Mouse (Mus musculus) layer of hippocampus, adult 18-20 months (tissue): Measurements from ENCODE around the gene Vim. TPM values are rescaled to one million over a fixed set of nuclear protein-coding genes. Genes with fewer than 3 reads are reported as not detected.
"Not testable (repeated sequence)": the region's sequence is repeated elsewhere in the genome, so short reads cannot be mapped to it uniquely, and the experiment has no call there.

ENCODE experiments used
- DNase-seq, 2 experiments: peaks; one replicate each; pipeline ENCODE4 v3.0.0; 2022; ENCODE audit warnings: low spot score in 2 of 2
- total RNA-seq, 2 experiments: library from RNA; stranded (reverse); gene quantifications; 2 replicates each; pipeline ENCODE4 v1.2.3; 2021

The Vim gene
- total RNA-seq, 2 experiments from 2014 or later, result 58.9 to 60.6 TPM

DNA sequence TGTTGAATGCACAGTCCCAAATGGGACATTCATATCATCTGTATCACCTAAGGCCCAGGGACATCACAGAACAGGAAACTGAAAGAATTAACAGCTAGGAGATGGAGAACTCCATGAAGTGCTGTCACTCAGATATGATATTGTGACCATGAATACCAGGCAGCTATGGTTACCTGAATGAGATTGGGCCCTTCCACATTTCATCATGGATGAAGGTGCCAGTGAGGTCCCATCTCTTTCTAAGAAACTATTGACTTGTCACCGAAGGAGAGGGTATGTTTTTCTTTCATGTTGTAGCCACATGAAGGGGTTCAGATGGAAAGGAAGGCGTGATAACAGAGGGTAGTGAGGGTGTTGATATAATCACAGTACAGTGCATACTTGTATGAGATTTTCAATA lies 13.3 kb upstream of the Vim start:
- no peak for DNase-seq

DNA sequence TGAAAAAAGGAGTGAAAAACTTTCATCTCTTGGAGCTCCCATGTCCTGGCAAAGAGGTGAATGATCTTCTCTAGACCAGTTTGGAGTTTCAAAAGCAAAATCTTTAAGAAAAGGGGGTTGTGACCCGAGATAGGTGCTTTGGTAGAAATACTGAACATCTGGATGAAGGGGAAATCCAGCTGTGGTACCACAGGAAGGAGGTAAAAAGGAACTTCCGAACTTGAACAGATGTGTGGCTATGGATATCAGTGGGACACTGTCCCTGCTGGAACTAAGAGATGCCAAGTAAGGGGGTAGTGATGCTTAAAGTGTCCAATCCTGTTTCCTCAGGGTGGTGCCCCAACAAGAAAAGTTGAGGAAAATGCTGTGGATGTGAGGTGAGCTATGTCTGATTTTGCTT lies 3.6 kb upstream of the Vim start:
- DNase-seq, result no peak

DNA sequence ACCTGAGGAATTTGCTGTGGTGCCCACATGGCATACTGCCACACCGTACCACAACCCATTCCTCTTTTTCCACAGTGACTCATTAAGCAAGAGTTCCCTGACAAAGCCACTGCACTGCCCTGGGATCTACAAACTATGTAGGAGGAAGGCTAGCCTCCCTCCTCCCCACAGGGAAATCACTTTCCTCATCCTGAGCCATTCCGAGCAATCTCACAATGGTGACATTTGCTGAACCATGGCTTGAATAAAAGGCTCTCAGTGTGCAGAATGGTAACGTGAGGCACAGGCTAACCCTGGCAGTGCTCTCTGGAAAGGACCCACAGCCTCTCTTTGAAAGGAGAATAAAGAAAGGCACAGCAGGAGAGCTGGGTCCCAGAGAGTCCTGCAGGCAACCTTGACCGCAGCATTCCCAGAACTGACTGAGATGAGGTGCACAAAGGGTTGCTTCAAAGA lies 1.6 kb upstream of the Vim start:
- no peak for DNase-seq

DNA sequence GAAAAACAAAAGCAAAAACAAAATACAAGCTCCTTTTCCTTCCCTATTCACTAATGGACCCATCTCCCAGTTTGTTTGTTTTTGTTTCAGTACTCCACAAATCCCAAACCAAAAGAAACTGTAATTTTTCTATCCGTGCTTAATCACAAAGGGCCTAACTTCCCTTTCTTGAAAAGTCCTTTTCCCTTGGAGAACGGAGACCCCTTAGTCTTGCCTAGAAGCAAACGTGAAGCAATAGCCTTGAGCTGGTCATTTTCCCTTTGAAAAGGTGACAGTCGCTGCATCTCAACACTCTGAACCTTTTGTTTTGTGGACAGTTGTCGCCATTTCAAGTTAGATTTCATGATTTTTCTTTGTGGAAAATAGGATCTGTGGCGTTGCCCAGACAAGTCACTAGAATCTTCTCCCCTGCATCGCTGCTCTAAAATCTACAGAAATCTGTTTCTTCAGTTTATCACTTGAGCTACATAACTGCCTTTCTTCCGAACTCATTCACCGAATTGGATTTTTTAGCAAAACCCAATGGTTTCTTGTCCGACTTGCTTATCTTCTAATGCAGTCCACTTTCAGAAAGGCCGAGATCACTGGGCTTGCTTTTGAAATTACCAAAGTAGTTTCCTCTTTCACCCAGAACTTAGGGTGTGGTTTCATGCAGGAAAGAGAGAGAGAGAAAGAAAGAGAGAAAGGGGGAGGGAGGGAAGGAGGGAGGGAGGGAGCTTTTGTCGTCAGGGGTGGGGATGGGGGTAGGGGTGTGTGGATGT lies 900 bp upstream of the Vim start:
- no peak for DNase-seq

DNA sequence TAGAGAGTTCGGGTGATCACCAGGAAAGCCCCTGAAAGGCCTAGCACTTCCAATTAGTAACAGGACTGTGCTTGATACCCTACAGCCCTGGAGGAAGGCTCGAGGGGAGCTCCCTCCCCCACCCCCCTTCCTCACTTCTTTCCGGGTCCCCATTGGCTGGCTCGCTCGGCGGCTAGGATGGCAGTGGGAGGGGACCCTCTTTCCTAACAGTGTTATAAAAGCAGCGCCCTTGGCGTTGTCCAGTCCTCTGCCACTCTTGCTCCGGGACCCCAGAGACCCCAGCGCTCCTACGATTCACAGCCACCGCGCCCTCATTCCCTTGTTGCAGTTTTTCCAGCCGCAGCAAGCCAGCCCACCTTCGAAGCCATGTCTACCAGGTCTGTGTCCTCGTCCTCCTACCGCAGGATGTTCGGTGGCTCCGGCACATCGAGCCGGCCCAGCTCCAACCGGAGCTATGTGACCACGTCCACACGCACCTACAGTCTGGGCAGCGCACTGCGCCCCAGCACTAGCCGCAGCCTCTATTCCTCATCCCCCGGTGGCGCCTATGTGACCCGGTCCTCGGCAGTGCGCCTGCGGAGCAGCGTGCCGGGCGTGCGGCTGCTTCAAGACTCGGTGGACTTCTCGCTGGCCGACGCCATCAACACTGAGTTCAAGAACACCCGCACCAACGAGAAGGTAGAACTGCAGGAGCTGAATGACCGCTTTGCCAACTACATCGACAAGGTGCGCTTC lies 506 bp downstream of the Vim start:
- DNase-seq, result peak in 1 of 2 experiments; percentile 26

DNA sequence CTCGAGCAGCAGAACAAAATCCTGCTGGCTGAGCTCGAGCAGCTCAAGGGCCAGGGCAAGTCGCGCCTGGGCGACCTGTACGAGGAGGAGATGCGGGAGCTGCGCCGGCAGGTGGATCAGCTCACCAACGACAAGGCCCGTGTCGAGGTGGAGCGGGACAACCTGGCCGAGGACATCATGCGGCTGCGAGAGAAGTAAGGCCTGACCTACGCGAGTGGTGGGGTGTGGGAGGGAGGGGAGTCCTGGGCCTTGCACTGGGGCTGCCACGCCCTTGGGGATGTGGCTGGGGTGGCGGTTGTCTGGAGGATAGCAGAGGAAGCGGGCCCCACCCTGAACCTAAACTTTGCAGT lies 1.0 kb downstream of the Vim start:
- no peak for DNase-seq

DNA sequence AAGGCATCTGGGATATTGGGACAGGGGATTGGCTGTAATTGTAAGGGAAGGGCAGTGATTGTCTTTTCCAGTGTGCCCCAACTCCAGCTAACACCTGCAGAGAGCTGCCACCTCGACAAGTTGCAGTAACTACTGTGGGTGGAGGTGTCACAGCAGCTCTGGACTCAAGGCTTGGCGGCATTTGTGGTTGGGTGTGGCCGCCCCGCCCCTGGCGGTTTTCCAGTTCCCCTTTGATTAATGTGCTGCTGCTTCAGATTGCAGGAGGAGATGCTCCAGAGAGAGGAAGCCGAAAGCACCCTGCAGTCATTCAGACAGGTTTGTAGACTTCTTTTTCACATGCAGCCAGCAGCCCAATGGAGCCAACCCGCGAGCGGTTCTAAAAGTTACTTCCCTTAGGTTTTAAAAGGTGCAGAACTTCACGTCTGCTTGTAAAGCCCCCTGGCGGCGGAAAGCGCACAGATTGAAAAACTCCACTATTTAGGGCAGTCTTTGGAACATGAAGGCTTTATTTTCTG lies 1.6 kb downstream of the Vim start:
- peak; percentile 19 to 82 for DNase-seq

DNA sequence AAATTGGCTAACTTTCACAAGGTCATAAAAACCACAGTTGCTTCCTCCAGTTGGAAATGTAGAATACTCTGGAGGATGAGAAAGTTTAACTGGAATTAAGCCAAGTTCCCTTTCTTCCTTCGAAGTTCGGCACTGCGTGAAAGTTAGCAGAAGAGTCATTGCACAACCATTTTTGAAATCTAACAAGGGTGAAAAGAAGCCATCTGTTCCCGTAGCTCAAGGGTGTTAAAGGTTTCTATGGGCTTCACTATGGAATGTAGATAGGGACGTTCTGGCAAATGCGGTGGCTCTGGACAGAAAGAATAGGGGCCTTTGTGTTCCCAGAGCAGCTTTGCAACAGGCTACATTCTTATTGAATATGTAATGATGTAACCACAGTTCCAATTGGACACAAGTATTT lies 2.2 kb downstream of the Vim start:
- DNase-seq, result no peak

DNA sequence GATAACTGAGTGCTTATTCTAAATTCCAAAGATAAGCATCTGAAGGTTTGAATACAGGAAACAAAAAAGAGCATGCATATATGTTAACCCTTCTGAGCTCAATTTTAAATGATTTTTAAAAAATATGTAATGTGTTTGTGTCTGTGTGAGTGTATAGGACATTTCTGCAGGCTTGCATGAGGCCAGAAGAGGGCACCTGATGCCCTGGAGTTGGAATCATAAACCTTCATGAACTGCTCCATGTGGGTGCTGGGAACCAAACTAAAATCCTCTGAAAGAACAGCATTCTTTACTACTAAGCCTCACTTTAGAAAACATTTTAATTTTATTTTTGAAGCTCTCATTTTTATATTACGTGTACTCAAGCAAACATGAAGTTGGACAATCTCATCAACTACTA lies 3.7 kb downstream of the Vim start:
- DNase-seq, result no peak

DNA sequence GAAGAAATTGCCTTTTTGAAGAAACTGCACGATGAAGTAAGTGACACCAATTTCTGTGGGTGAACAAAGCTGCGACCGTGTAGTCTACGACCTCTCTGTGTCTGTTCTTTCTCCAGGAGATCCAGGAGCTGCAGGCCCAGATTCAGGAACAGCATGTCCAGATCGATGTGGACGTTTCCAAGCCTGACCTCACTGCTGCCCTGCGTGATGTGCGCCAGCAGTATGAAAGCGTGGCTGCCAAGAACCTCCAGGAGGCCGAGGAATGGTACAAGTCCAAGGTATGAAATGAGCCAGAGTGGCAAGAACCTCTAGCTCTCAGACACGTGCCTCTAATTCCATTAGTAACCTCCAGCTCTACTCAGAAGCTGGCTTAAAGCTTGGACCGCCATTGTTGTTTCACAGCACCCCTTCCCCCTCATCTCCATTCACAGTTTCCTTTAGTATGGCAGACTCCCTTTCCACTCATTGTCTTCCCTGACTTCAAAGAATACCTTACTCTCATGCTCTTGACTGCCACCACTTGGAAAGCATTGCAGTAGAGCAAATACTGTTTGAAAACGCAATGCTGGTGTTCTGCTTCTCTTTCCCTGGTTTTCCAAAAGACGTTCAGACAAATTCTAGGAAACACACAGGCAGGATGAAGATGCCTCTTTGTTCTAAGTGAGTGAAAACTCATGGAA lies 4.9 kb downstream of the Vim start:
- DNase-seq, result no peak

DNA sequence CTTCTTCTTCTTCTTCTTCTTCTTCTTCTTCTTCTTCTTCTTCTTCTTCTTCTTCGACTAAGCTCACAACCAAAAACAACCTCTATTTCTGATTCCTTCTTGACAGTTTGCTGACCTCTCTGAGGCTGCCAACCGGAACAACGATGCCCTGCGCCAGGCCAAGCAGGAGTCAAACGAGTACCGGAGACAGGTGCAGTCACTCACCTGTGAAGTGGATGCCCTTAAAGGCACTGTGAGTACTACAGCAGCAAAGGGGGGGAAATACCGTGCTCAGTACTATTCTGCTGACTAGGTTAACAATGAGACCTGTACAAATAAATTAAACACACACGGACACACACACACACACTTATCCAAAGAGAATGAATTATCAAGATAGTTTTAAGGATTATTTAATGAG lies 5.6 kb downstream of the Vim start:
- no peak for DNase-seq

DNA sequence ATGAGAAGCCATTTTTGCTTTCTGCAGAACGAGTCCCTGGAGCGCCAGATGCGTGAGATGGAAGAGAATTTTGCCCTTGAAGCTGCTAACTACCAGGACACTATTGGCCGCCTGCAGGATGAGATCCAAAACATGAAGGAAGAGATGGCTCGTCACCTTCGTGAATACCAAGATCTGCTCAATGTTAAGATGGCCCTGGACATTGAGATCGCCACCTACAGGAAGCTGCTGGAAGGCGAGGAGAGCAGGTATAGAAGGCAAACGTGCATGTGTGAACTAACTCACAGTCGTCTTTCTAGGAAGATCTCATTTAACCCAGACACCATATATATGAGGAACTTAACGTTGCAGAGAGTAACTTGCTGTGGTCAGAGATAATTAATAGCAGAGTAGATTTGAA lies 6.3 kb downstream of the Vim start:
- no peak for DNase-seq

DNA sequence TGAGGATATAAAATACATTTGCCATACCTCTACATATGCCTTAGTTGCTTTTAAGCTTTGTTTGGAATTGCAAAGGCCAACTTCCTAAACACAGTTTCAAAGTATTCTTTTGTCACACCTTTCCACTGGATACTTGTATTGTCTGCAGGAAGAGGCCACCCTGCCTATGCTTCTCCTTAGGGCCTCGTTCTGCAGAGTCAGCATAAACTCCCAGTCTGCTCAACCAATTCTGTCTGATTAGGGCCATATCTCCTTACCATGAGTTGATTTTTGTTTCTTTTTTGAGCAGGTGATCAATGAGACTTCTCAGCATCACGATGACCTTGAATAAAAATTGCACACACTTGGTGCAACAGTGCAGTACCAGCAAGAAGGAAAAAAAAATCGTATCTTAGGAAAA lies 8.5 kb downstream of the Vim start:
- no peak for DNase-seq

DNA sequence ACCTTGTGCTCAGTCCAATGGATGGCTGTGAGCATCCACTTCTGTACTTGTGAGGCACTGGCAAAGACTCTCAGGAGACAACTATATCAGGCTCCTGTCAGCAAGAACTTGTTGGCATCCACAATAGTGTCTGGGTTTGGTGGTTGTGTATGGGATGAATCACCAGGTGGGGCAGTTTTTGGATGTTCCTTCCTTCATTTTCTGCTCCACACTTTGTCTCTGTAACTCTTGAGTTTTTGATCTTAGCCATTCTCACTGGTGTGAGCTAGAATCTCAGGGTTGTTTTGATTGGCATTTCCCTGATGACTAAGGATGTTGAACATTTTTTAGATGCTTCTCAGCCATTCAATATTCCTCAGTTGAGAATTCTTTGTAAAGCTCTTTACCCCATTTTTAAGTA lies 10.0 kb downstream of the Vim start:
- DNase-seq, result not testable (repeated sequence)

DNA sequence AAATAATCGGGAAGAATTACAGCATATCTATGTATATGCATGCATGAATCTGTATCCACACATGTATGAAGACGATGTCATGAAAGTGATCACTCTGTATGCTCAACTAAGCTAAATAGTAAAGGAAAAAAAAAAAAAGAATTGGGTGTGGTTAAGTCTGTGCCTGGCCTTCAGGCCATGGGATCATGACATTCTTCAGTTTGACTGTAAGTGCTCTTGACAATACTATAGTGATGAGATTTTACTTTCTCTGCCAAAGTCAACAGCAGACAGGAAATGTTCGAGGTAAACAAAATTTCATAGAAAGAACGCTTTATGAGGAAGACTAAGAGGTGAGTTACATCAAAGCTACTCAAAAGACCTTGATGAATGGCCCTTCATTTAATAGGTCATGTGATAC lies 19.6 kb downstream of the Vim start:
- DNase-seq, result no peak

DNA sequence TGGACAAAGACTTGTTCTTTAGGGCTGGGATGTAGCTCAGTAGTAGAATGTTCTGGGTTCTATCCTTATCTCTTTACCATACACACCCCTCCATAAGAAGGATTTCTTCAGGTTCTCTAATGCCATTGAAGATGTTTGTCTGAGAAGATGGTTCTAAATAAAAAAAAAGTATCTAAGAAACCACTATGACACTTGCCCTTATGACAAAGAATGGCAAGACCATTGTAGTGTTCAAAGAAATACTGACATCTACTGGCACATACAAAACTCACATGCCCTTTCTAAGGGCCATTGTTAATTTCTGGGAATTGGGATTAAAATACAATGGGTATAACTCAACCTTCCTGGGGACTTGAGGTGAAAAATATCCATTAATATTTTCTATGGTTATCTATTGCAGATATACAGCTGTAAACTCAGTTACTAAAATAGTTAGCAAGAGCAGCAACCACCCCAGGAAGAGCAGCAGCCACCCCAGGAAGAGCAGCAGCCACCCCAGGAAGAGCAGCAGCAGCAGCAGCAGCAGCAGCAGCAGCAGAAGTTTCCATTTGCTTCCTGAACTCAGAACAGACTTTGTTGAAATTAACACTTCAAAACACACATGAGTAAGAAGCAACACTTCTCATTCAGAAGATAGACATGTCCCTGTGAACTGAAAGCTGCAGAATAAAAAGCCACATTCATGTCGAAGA lies 23.4 kb downstream of the Vim start:
- no peak for DNase-seq

DNA sequence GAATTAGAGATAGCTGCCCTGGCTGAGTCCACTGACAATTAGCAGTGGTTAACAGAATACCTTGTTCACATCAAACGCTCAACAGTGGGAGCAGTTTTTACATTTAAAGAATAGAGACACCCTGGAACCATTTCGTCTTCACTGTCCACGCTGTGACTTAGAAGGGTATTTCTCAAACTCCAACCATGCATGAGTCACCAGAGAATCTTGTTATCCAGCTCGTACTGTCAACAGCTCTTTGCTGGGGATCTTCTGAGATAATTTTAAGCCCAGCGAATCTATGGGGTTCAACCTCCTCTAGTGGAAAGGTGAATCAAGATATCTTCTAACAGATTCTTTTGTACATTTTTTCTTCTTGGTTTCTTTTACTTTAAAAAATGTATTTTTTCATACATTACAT lies 24.4 kb downstream of the Vim start:
- no peak for DNase-seq

DNA sequence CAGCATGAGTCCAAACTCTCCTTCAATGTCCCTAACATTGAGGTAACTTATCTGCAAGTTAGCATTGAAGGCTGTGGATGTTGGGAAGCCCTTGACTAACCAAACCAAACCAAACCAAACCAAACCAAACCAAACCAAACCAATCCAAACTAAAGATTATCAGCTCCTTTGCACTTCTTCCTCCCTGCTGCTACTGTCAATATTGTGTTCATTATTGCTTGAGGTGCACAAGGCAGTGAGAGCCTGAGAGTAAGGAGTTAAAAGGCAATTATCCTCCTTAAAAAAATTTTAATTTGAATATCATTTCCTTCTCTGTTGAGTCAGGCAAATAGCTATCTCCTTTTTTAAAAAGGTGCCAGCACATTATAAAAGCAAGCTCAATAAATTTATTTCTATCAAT lies 29.4 kb downstream of the Vim start:
- DNase-seq, result no peak

DNA sequence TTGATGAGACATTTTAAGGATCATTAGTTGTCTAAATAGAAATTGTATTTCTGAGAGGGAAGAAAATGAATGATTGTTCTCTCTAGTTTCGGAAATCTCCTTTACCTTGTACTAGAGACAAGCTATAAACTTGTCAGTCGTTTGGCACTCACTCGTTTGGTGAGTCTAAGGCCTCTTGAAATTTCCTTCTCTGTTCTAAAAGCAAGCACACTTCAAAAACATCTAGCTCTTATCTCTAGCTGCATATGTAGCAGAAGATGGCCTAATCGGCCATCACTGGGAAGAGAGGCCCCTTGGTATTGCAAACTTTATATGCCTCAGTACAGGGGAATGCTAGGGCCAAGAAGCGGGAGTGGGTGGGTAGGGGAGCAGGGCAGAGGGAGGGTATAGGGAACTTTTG lies 29.9 kb downstream of the Vim start:
- DNase-seq, result not testable (repeated sequence)

DNA sequence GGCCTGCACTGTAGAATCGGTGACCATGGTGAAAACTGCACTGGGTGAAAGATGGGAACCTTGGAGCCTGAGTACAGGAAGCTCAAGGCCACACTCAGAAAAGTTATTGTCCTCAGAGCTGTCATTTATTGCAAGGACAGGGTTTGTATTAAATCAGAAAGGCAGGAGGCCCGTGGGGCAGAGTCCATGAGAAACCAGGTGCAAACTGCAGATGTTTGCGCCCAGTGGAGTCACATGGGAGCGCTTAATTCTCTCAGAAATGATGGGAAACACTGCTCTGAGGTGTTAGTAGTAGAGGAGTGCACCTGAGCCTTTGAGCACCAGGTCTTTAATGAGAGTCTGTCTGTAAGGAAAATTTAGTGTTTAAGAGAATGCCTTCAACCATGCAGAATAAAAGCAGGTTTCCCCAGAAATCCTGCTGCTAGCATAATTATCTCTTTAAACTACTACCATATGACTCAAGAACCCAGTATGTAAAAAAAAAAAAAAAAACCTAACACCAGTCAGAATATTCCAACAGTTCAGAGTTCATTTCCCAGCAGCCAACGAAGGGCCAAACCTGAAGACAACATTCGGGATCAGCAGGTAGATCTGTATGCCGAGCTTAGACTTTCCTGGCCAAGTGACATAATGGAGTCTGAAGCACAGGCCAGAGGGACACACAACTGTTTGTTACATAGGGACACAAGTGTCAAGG lies 56.6 kb downstream of the Vim start:
- no peak for DNase-seq
